Mouse (Mus musculus): ENCODE data around the gene Ghdc. TPM values are rescaled to one million over a fixed set of nuclear protein-coding genes. Genes with fewer than 3 reads are reported as not detected.

Ghdc gene
- polyA plus RNA-seq, 3 experiments from 2014 or later: 1.7 to 2.6 (median 2.1) TPM

GRCm38 (mm10) chr11:100745085-100745484 lies 25.7 kb downstream of the Ghdc start:
- peak; percentile 56 for ATAC-seq

- ATAC-seq: no peak
Observed at GRCm38 (mm10) chr11:100741348-100741747, 29.4 kb downstream of the Ghdc start.

- ATAC-seq: no peak
Observed at GRCm38 (mm10) chr11:100738749-100739148, 32.0 kb downstream of the Ghdc start.

GRCm38 (mm10) chr11:100738066-100738604 lies 32.6 kb downstream of the Ghdc start, which contains the start of gene Rab5c:
Rab5c (minus strand) TSS chr11:100738215.
- ATAC-seq: peak; percentile 98

GRCm38 (mm10) chr11:100737105-100737733 lies 33.5 kb downstream of the Ghdc start:
- no peak for ATAC-seq

- ATAC-seq: no peak
Observed at GRCm38 (mm10) chr11:100736746-100737080, 34.0 kb downstream of the Ghdc start.

- no peak for ATAC-seq
Observed at GRCm38 (mm10) chr11:100735954-100736745, 34.6 kb downstream of the Ghdc start.

- no peak for ATAC-seq
Observed at GRCm38 (mm10) chr11:100735134-100735865, 35.5 kb downstream of the Ghdc start.

GRCm38 (mm10) chr11:100730477-100731205 lies 40.1 kb downstream of the Ghdc start:
- no peak for ATAC-seq

GRCm38 (mm10) chr11:100729976-100730375 lies 40.8 kb downstream of the Ghdc start:
- peak; percentile 35 for ATAC-seq

- no peak for ATAC-seq
Observed at GRCm38 (mm10) chr11:100728601-100729000, 42.2 kb downstream of the Ghdc start.

GRCm38 (mm10) chr11:100727201-100727600 lies 43.6 kb downstream of the Ghdc start:
- no peak for ATAC-seq

GRCm38 (mm10) chr11:100724919-100725512 lies 45.7 kb downstream of the Ghdc start:
- no peak for ATAC-seq

GRCm38 (mm10) chr11:100722493-100723028 lies 48.2 kb downstream of the Ghdc start:
- ATAC-seq: no peak

GRCm38 (mm10) chr11:100721776-100722492 lies 48.8 kb downstream of the Ghdc start:
- ATAC-seq: no peak

- ATAC-seq: no peak
Observed at GRCm38 (mm10) chr11:100721254-100721653, 49.5 kb downstream of the Ghdc start.

- no peak for ATAC-seq
Observed at GRCm38 (mm10) chr11:100720345-100720744, 50.4 kb downstream of the Ghdc start.

- no peak for ATAC-seq
Observed at GRCm38 (mm10) chr11:100719893-100720292, 50.9 kb downstream of the Ghdc start.

GRCm38 (mm10) chr11:100719312-100719711 lies 51.4 kb downstream of the Ghdc start:
- ATAC-seq: no peak

GRCm38 (mm10) chr11:100718866-100719265 lies 51.9 kb downstream of the Ghdc start:
- ATAC-seq: no peak

- no peak for ATAC-seq
Observed at GRCm38 (mm10) chr11:100718462-100718861, 52.3 kb downstream of the Ghdc start.

All from inflammation-experienced regulatory T-cells, adult 6 months (primary cell).